7 mouse cellular contexts compared by ENCODE assay signal in genomic region chr7:59797212-59797611, GRCm38 (mm10).
DNase-seq lines count a peak whose midpoint lies in the region; ATAC-seq and TF ChIP-seq lines count a peak whose summit lies in the region.
"Not testable (repeated sequence)": the region's sequence is repeated elsewhere in the genome, so short reads cannot be mapped to it uniquely, and the experiment has no call there.

No protein-coding gene starts in this region.

- H3K36me3 ChIP-seq in intestine, embryonic 14.5 days (ENCODE audit: control insufficient read depth, insufficient read depth, low read length); liver, adult 2 months (ENCODE audit: control insufficient read depth, insufficient read depth, low read length); megakaryocyte, embryonic 14.5 days (replicated peaks; ENCODE audit: low read length): not testable (repeated sequence)

- not testable (repeated sequence) for TF ChIP-seq POLR2A in liver, adult 2 months (IDR thresholded peaks at IDR 0.05; ENCODE audit: extremely low read depth, insufficient read depth, low read length)

- H3K79me2 ChIP-seq in liver, adult 2 months (ENCODE audit: control insufficient read depth, insufficient read depth, low read length) = not testable (repeated sequence)

- not testable (repeated sequence) for H3K27ac ChIP-seq in intestine, embryonic 14.5 days (ENCODE audit: low read depth); liver, adult 2 months (replicated peaks; ENCODE audit: insufficient read depth, low read depth, low read length)

- not testable (repeated sequence) for TF ChIP-seq CTCF in liver, adult 2 months (IDR thresholded peaks at IDR 0.05; ENCODE audit: low read depth, low read length)

- not testable (repeated sequence) for H3K4me3 ChIP-seq in intestine, embryonic 14.5 days (ENCODE audit: low read depth, low read length); liver, adult 2 months (ENCODE audit: insufficient read depth, low read depth, low read length)
- H3K4me3 ChIP-seq in megakaryocyte, embryonic 14.5 days (replicated peaks) = peak overlapping the region; percentile 4

- H3K9me3 ChIP-seq in intestine, embryonic 14.5 days (ENCODE audit: control insufficient read depth, low read length) = not testable (repeated sequence)
- H3K9me3 ChIP-seq in megakaryocyte, embryonic 14.5 days = peaks cover 10% of the 10 kb centered on the region

- 77% methylated on average over 4 of the region's 4 CpGs for WGBS in intestine, embryonic 14.5 days
- WGBS in liver, adult 2 months = 72% methylated on average over 4 of the region's 4 CpGs

- not testable (repeated sequence) for ATAC-seq in intestine, embryonic 14.5 days (replicated peaks; ENCODE audit: low FRiP score, low TSS enrichment, low read depth)

- not testable (repeated sequence) for H3K27me3 ChIP-seq in intestine, embryonic 14.5 days (replicated peaks; ENCODE audit: control insufficient read depth, insufficient read depth, low read length); liver, adult 2 months (ENCODE audit: control insufficient read depth, insufficient read depth, low read length); megakaryocyte, embryonic 14.5 days (replicated peaks)

- not testable (repeated sequence) for H3K9ac ChIP-seq in intestine, embryonic 14.5 days (ENCODE audit: low read length); liver, adult 2 months (ENCODE audit: low read depth, low read length)

- H3K4me2 ChIP-seq in intestine, embryonic 14.5 days (ENCODE audit: low read length) = not testable (repeated sequence)

- peak; percentile 1 for DNase-seq in CD4-positive helper T cell, adult 2 months (ENCODE audit: low read depth, low spot score)
- peak; percentile 3 for DNase-seq in embryo, embryonic 10 days (ENCODE audit: low spot score)
- DNase-seq in heart, adult 11 months = peak; percentile 83
- DNase-seq in intestine, embryonic 14.5 days (ENCODE audit: low spot score) = peak; percentile 42
- DNase-seq in liver, adult 2 months (ENCODE audit: extremely low read depth, low read depth, low spot score) = peak; percentile 0
- DNase-seq in neural tube, embryonic 10.5 days (ENCODE audit: extremely low spot score, low spot score) = peak; percentile 3

- H3K4me1 ChIP-seq in intestine, embryonic 14.5 days (replicated peaks; ENCODE audit: control insufficient read depth, insufficient read depth, low read length); liver, adult 2 months (ENCODE audit: control insufficient read depth, insufficient read depth, low read length); megakaryocyte, embryonic 14.5 days: not testable (repeated sequence)

Comparison
In these comparisons a context has a peak if more than half of its experiments do, and no peak if none do; other contexts are left out.
1. DNase-seq: peak in every context shown above with its lines; median percentile 83 in heart, adult 11 months; 42 in intestine, embryonic 14.5 days; 3 in embryo, embryonic 10 days; 3 in neural tube, embryonic 10.5 days; 1 in CD4-positive helper T cell, adult 2 months; 0 in liver, adult 2 months.